Mouse (Mus musculus): ENCODE measurements around the gene Mkln1.

DNA sequence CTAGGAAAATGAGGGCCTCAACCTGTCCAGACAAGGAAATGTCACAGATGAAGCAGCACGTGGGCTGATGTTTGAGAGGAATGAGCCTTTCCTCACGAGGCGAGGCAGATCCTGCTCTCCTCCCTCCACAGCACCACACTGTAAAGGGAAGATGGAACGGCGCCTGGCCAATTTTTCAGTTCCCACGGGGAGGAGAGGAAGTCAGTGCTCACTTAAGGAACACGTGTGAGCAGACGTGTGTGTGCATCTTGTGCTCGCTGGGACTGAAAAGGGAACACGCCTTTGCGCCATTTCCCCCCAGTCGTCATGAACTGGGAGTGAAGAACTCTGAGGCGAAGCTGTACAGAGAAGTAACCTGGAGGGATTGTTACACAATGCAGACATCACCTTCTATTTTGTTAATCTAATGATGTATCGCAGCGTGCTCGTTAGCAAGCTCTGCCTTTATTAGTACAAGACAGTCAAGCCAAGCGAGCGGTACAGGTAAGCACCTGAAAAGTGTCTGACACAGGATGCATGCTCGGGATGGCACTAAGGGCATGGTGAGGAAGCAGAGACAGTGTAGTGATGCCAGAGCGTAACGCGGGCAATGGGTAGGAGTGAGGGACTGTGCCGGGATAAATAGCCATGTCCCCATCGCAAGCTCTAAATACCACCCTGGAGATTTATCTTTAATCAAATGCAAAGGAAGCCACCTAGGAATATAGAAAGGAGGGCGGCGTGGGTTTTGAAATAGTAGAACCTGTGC is 41.9 kb upstream of the Mkln1 start:
- TF ChIP-seq CTCF (IDR thresholded peaks at IDR 0.05; ENCODE audit: low read depth, low read length) = no peak
- TF ChIP-seq POLR2A (IDR thresholded peaks at IDR 0.05; ENCODE audit: extremely low read depth, insufficient read depth, low read length) = no peak

Data from liver, adult 2 months (tissue).